Mouse (Mus musculus) T-helper 17 cell (primary cell): ENCODE measurements around the gene Olfr96.
"Not testable (repeated sequence)": the region's sequence is repeated elsewhere in the genome, so short reads cannot be mapped to it uniquely, and the experiment has no call there.

ENCODE experiments used
- in situ Hi-C, 2 experiments: fragments of 300-600 bp; cut with MboI, MseI; formaldehyde crosslinking; loops; 1 replicate in 1 of 2; 2 replicates in 1 of 2; pipeline ENCODE4 v1.15.1; 2025; ENCODE audit warnings: high pct_unique_total_duplicates in 2 of 2

Olfr96 gene

GRCm38 (mm10) chr17:37219846-37220245 is at the start of gene Olfr96:
Gene Olfr96, plus strand, starts transcription at chr17:37220146.
- in situ Hi-C loops: no loop called here

GRCm38 (mm10) chr17:37185474-37185873 is 34.5 kb upstream of the Olfr96 start:
- in situ Hi-C loops: no loop called here

DNA sequence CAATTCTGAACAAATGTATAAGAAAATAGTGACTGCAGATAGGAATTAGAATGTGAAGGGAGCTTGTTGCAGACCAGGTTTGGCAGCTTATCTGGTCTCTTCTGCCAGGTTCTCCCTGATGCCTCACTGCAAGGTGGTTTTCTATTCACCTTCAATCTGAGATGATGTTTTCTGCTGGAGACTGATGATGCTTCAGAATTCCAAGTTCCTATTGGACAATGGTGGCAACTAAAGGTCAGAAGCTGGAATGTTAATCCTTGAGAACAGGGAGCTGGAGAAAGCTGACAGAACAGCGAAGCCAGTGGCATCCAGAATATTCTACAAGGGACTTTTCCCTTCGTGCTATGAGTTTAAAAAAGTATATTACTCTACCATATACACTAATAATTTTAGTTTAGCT is 29.2 kb upstream of the Olfr96 start:
- in situ Hi-C loops: no loop called here

GRCm38 (mm10) chr17:37193032-37193431 is 26.9 kb upstream of the Olfr96 start:
- in situ Hi-C loops: no loop called here

GRCm38 (mm10) chr17:37193656-37194055 is 26.3 kb upstream of the Olfr96 start, which contains the start of gene Ubd:
Gene Ubd, plus strand, starts transcription at chr17:37193892.
- in situ Hi-C loops: no loop called here

DNA sequence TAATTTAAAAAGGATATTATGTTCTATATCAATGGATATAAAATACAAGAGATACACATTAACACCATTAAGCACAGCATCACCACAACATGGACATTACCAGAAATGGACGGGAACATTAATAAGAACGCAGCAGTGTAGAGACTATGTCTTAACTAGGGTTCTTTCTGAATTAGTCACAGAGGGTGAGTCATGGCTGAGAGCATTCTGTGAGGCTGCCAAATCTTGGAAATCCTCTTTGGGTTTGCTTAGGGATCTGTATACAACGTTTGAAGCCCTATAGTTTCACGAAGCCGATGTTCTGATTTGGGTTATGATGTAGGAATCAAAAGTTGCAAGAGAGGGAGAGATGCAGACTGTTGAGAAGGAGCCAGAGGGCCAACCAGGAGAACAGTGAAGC is 25.2 kb upstream of the Olfr96 start:
- in situ Hi-C loops: no loop called here

- in situ Hi-C loops: no loop called here
These were observed 22.9 kb upstream of the Olfr96 start for GRCm38 (mm10) chr17:37196845-37197724.

GRCm38 (mm10) chr17:37200894-37201293 is 19.1 kb upstream of the Olfr96 start, which contains the start of gene Olfr94:
Gene Olfr94, minus strand, starts transcription at chr17:37200994.
- in situ Hi-C loops: loop anchor here (5.0 kb wide), 3 partner anchors 114 to 309 kb away; partner anchors contain the start of genes Olfr90 (in 1 of the 2) and Trim40 (in 1 of the 2)

- in situ Hi-C loops: loop anchor here (5.0 kb wide), 3 partner anchors 116 to 311 kb away; partner anchors contain the start of genes Olfr90 (in 1 of the 2) and Trim40 (in 1 of the 2)
These were observed 16.6 kb upstream of the Olfr96 start for GRCm38 (mm10) chr17:37203206-37203916.

GRCm38 (mm10) chr17:37203917-37204236 is 16.1 kb upstream of the Olfr96 start:
- in situ Hi-C loops: loop anchor here (5.0 kb wide), 3 partner anchors 117 to 312 kb away; partner anchors contain the start of genes Olfr90 (in 1 of the 2) and Trim40 (in 1 of the 2)

DNA sequence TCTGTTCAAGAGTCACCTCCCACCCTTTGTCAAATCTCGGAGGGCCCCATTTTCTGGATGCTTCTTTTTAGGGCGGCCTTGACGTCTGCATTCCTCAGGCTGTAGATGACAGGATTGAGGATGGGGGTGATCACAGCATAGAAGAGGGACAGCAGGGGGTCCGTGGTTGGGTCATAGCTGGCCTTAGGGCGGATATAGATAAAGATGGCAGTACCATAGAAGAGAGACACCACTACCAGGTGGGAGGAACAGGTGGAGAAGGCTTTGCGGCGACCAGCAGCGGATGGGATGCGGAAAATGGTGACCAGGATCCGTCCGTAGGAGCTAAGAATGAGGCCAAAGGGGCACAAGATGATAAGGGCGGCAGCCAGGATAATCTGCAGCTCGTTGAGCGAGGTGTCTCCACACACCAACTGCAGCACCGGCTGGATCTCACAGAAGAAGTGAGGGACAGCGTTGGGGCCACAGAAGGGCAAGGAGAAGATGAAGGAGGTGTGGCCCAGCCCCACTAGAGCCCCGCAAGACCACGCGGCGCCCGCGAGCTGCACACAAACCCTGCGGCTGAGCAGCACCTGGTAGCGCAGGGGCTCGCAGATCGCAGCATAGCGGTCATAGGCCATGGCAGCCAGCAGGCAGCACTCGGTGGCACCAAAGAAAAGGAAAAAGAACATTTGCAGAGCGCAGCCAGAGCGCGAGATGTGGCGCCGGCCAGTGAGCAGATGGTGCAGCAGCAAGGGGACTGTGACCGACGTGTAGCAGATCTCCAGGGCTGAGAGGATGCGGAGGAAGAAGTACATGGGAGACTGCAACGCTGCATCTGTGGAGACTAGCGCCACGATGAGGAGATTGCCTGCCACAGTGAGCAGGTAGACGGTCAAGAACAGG is 8.8 kb upstream of the Olfr96 start:
- in situ Hi-C loops: no loop called here

DNA sequence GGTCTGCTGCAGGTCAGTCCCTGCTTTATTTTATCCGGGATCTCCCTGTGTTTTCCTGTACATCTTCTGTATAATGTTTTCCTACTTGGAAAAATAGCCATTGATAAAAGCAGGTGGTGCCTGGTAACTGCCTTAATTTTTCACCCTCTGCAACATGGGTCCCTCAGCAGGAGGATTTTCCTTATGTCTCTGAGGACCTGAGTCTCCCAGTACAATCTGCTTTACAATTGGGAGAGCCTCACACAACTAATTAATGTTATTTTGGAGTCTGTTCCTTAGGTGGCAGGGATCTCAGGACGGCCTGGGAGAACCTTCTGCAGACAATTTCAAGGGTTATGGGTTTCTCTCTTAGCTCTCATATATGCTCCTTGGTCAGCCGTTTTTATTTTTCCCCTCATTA is 6.9 kb upstream of the Olfr96 start, which contains the start of gene Olfr95:
Gene Olfr95 (minus strand): TSS at position 101 of the 400 bp plus-strand sequence.
- in situ Hi-C loops: no loop called here

DNA sequence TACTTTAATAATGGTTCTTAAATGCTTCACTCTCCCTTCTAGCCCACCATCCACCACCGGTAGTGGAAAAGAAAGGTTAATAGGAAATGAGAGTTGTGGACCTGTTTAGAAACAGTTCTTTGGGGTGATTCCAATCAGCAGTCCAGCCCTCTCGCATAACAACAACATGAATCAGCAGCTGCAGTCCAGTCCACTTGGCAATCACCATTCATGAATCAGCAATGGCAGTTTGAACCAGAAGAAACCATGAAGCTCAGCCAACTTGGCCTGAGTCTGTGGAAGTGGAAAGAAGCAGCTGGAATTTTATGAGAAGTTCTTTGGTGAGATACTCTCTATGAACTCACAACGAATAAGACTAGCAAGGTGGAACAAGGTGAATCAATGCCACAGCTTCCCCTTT is 1.5 kb upstream of the Olfr96 start:
- in situ Hi-C loops: no loop called here

DNA sequence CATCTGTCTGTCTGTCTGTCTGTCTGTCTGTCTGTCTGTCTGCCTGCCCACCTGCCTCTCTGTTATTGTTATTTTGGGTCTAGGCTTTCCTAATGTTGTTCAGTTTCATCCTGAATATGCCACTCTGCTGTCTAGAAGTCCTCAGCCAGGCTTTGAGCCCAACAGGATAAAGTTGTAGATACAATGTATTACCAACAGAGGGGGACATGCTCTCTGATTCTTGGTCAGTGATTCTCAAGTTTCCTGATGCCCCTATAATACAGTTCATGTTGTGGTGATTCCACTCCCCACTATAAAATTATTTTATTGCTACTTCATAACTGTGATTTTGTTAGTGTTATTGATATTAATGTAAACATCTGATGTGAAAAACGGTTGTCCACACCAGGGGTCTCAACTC is 1.9 kb downstream of the Olfr96 start:
- in situ Hi-C loops: no loop called here

- in situ Hi-C loops: not testable (repeated sequence)
These were observed 17.3 kb downstream of the Olfr96 start, which contains the start of gene Olfr97 for GRCm38 (mm10) chr17:37237230-37237629. Gene Olfr97, minus strand, starts transcription at chr17:37237330.

GRCm38 (mm10) chr17:37242198-37242597 is 22.3 kb downstream of the Olfr96 start:
- in situ Hi-C loops: no loop called here

DNA sequence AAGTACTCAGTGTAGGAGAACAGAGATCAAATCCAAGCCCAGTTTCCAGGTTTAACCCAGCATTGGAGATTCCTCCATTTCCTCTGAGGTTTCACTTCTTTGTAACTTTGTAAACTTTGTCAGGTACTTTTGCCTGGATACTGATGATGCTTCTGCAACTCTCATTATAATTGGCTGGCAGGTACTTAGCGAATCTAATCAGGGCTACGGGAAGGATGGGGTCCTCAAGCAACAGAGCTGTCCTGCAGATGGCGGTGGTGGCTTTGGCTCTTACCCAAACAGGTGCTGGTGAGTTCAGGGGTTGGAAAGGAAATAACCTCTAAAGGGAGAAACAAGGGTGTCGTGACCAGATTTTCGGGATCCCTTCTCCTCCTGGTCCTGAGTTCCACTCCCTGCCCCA is 26.8 kb downstream of the Olfr96 start:
- in situ Hi-C loops: no loop called here

- in situ Hi-C loops: no loop called here
These were observed 29.5 kb downstream of the Olfr96 start for GRCm38 (mm10) chr17:37249460-37249859.

DNA sequence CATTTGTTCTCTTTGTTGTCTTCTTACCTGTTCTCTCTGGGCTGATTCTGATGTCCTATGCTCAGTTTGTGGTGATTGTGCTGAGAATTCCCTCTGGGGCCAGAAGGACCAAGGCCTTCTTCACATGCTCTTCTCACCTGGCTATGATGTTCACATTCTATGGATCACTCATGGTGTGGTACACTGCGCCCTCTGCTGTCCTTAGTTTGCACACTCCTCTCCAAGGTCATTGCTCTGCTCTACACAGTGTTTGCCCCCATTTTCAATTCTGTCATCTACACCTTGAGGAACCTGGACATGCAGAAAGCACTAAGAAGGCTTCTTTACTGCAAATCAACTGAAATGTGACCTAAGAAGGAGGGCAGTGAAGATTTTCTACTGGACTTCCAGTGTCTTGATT is 30.6 kb downstream of the Olfr96 start:
- in situ Hi-C loops: no loop called here

- in situ Hi-C loops: no loop called here
These were observed 43.7 kb downstream of the Olfr96 start, which contains the start of gene Olfr98 for GRCm38 (mm10) chr17:37263626-37264025. Gene Olfr98, minus strand, starts transcription at chr17:37263749.
